Mouse (Mus musculus): ENCODE data around the gene Dppa3. TPM values are rescaled to one million over a fixed set of nuclear protein-coding genes. Genes with fewer than 3 reads are reported as not detected.

Gene Dppa3
- polyA plus RNA-seq, 2 experiments: 0.10 TPM; not detected in 1

- no peak overlapping the region for H3K9ac ChIP-seq (ENCODE audit: low read depth, low read length, severe bottlenecking)
- H3K27ac ChIP-seq (replicated peaks; ENCODE audit: low read depth, low read length): no peak overlapping the region
- no peak overlapping the region for H3K4me2 ChIP-seq (replicated peaks; ENCODE audit: low read depth, low read length, severe bottlenecking)
- H3K36me3 ChIP-seq (ENCODE audit: control insufficient read depth, insufficient read depth, low read length): no peaks in the 10 kb centered on the region
- no peaks in the 10 kb centered on the region for H3K9me3 ChIP-seq (ENCODE audit: control insufficient read depth, low read length)
- TF ChIP-seq POLR2A (IDR thresholded peaks at IDR 0.05; ENCODE audit: borderline replicate concordance, extremely low read depth, insufficient read depth, insufficient read length): no peak
- no peaks in the 10 kb centered on the region for H3K27me3 ChIP-seq (ENCODE audit: control insufficient read depth, insufficient read depth, low read length)
- ATAC-seq (ENCODE audit: low FRiP score, low read depth) (no peak), DNase-seq (ENCODE audit: low spot score) (no peak)
- H3K4me3 ChIP-seq (replicated peaks; ENCODE audit: low read length): no peak overlapping the region
- no peaks in the 10 kb centered on the region for H3K4me1 ChIP-seq (ENCODE audit: control insufficient read depth, insufficient read depth, low read length)
These were observed 21.9 kb upstream of the Dppa3 start for GRCm38 (mm10) chr6:122604260-122604659.

- no peaks in the 10 kb centered on the region for H3K36me3 ChIP-seq (ENCODE audit: control insufficient read depth, insufficient read depth, low read length)
- no peak overlapping the region for H3K4me3 ChIP-seq (replicated peaks; ENCODE audit: low read length)
- no peaks in the 10 kb centered on the region for H3K27me3 ChIP-seq (ENCODE audit: control insufficient read depth, insufficient read depth, low read length)
- no peak for ATAC-seq (ENCODE audit: low FRiP score, low read depth)
- H3K9me3 ChIP-seq (ENCODE audit: control insufficient read depth, low read length): no peaks in the 10 kb centered on the region
- WGBS: 90% methylated on average over 8 of the region's 8 CpGs
- DNase-seq (ENCODE audit: low spot score): no peak
- no peak overlapping the region for H3K27ac ChIP-seq (replicated peaks; ENCODE audit: low read depth, low read length)
- H3K4me2 ChIP-seq (replicated peaks; ENCODE audit: low read depth, low read length, severe bottlenecking): no peak overlapping the region
- TF ChIP-seq POLR2A (IDR thresholded peaks at IDR 0.05; ENCODE audit: borderline replicate concordance, extremely low read depth, insufficient read depth, insufficient read length): no peak
- no peaks in the 10 kb centered on the region for H3K4me1 ChIP-seq (ENCODE audit: control insufficient read depth, insufficient read depth, low read length)
- H3K9ac ChIP-seq (ENCODE audit: low read depth, low read length, severe bottlenecking): no peak overlapping the region
These were observed 20.7 kb upstream of the Dppa3 start for GRCm38 (mm10) chr6:122605483-122605882.

- Histone ChIP-seq H3K4me3 (replicated peaks; ENCODE audit: low read length) (no peak overlapping the region), H3K4me2 (replicated peaks; ENCODE audit: low read depth, low read length, severe bottlenecking) (no peak overlapping the region), H3K27me3 (ENCODE audit: control insufficient read depth, insufficient read depth, low read length) (no peaks in the 10 kb centered on the region), H3K9me3 (ENCODE audit: control insufficient read depth, low read length) (no peaks in the 10 kb centered on the region), H3K36me3 (ENCODE audit: control insufficient read depth, insufficient read depth, low read length) (no peaks in the 10 kb centered on the region), H3K4me1 (ENCODE audit: control insufficient read depth, insufficient read depth, low read length) (no peaks in the 10 kb centered on the region), H3K27ac (replicated peaks; ENCODE audit: low read depth, low read length) (no peak overlapping the region), H3K9ac (ENCODE audit: low read depth, low read length, severe bottlenecking) (no peak overlapping the region)
- TF ChIP-seq POLR2A (IDR thresholded peaks at IDR 0.05; ENCODE audit: borderline replicate concordance, extremely low read depth, insufficient read depth, insufficient read length): no peak
- DNase-seq (ENCODE audit: low spot score): no peak
- WGBS: 95% methylated on average over 11 of the region's 11 CpGs
- no peak for ATAC-seq (ENCODE audit: low FRiP score, low read depth)
These were observed 19.5 kb upstream of the Dppa3 start for GRCm38 (mm10) chr6:122606661-122607060.

GRCm38 (mm10) chr6:122607700-122608099, 18.5 kb upstream of the Dppa3 start:
- H3K36me3 ChIP-seq (ENCODE audit: control insufficient read depth, insufficient read depth, low read length): no peaks in the 10 kb centered on the region

GRCm38 (mm10) chr6:122608434-122609376, 17.5 kb upstream of the Dppa3 start:
- no peak overlapping the region for H3K4me3 ChIP-seq (replicated peaks; ENCODE audit: low read length)
- H3K9ac ChIP-seq (ENCODE audit: low read depth, low read length, severe bottlenecking): no peak overlapping the region
- no peaks in the 10 kb centered on the region for H3K27me3 ChIP-seq (ENCODE audit: control insufficient read depth, insufficient read depth, low read length)
- DNase-seq (ENCODE audit: low spot score): no peak
- H3K27ac ChIP-seq (replicated peaks; ENCODE audit: low read depth, low read length): no peak overlapping the region
- no peak for ATAC-seq (ENCODE audit: low FRiP score, low read depth)
- H3K4me1 ChIP-seq (ENCODE audit: control insufficient read depth, insufficient read depth, low read length): no peaks in the 10 kb centered on the region
- 76% methylated on average over 10 of the region's 10 CpGs for WGBS
- H3K4me2 ChIP-seq (replicated peaks; ENCODE audit: low read depth, low read length, severe bottlenecking): no peak overlapping the region
- TF ChIP-seq POLR2A (IDR thresholded peaks at IDR 0.05; ENCODE audit: borderline replicate concordance, extremely low read depth, insufficient read depth, insufficient read length): no peak
- no peaks in the 10 kb centered on the region for H3K9me3 ChIP-seq (ENCODE audit: control insufficient read depth, low read length)
- no peaks in the 10 kb centered on the region for H3K36me3 ChIP-seq (ENCODE audit: control insufficient read depth, insufficient read depth, low read length)

More at GRCm38 (mm10) chr6:122607700-122608099, 18.5 kb upstream of the Dppa3 start:
- 91% methylated on average over 12 of the region's 12 CpGs for WGBS
- no peaks in the 10 kb centered on the region for H3K9me3 ChIP-seq (ENCODE audit: control insufficient read depth, low read length)
- no peak for ATAC-seq (ENCODE audit: low FRiP score, low read depth)
- no peaks in the 10 kb centered on the region for H3K27me3 ChIP-seq (ENCODE audit: control insufficient read depth, insufficient read depth, low read length)
- DNase-seq (ENCODE audit: low spot score): no peak
- H3K4me2 ChIP-seq (replicated peaks; ENCODE audit: low read depth, low read length, severe bottlenecking): no peak overlapping the region
- H3K4me3 ChIP-seq (replicated peaks; ENCODE audit: low read length): no peak overlapping the region
- no peak overlapping the region for H3K9ac ChIP-seq (ENCODE audit: low read depth, low read length, severe bottlenecking)
- TF ChIP-seq POLR2A (IDR thresholded peaks at IDR 0.05; ENCODE audit: borderline replicate concordance, extremely low read depth, insufficient read depth, insufficient read length): no peak
- no peaks in the 10 kb centered on the region for H3K4me1 ChIP-seq (ENCODE audit: control insufficient read depth, insufficient read depth, low read length)
- H3K27ac ChIP-seq (replicated peaks; ENCODE audit: low read depth, low read length): no peak overlapping the region
